Mouse (Mus musculus) lung, postnatal 0 days (tissue): ENCODE measurements around the gene St6gal1.

Experiments used
- CTCF ChIP-seq: IDR thresholded peaks from 2 replicates; pipeline ENCODE4 v1.5.1; 2016; ENCODE audit warnings: antibody characterized with exemption, mild to moderate bottlenecking
- EP300 ChIP-seq: IDR thresholded peaks from 2 replicates; pipeline ENCODE4 v1.6.1; 2016; ENCODE audit warnings: antibody characterized with exemption, mild to moderate bottlenecking, control low read depth

DNA sequence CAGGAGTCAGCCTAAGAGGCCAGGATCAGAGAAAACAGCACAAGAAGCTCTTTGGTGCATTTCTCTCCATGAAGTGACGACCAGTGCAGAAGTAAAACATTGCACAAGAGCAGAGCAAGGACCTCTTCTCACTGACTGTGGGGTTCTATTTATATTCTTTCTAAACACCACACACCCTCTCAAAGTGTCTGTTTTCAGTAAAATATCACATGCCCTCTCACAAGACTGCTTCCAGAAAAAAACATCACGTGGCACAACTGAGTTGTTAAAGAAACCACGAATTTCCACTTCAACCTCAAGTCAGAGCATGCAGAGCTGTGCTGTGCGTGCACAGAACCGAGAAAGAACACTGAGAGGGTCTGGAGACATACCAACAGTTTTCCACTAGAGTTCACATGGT lies 150.4 kb downstream of the St6gal1 start:
- TF ChIP-seq CTCF (no peak), EP300 (peak; percentile 95)
